26 mouse cellular contexts compared by ENCODE assay signal in genomic region chr7:67529381-67529780, GRCm38 (mm10).
"Had no signal": no experiment of that assay in that cellular context is flagged by ENCODE, and none has a peak within 500 bp of the region (broad histone marks: within the 10 kb centered on the region; RNA-seq: fewer than 3 reads in every experiment).

No protein-coding gene starts in this region.

- ATAC-seq: inflammation-experienced regulatory T-cells, adult 6 months; intestine, embryonic 15.5 days; intestine, postnatal 0 days had no signal

- H3K4me1 ChIP-seq: limb, embryonic 10.5 days had no signal

- DNase-seq: gastrocnemius, adult 2 months; gastrocnemius, postnatal 10 days; gastrocnemius, postnatal 25 days; heart, adult 2 months; heart, postnatal 14 days; heart, postnatal 4 days; kidney, adult 18-20 months; kidney, adult 8-10 months; kidney, postnatal 10 days; kidney, postnatal 25 days; kidney, postnatal 4 days; liver; liver, embryonic 13.5 days had no signal

- H3K27me3 ChIP-seq: heart, embryonic 13.5 days; heart, embryonic 15.5 days; hindbrain, embryonic 12.5 days; intestine, embryonic 15.5 days; limb, embryonic 12.5 days; liver, embryonic 13.5 days; liver, embryonic 15.5 days had no signal

- H3K9me3 ChIP-seq: heart, embryonic 13.5 days; heart, embryonic 15.5 days; hindbrain, embryonic 10.5 days; hindbrain, embryonic 12.5 days; intestine, embryonic 15.5 days; limb, embryonic 10.5 days; limb, embryonic 12.5 days; liver, embryonic 13.5 days; liver, embryonic 15.5 days had no signal

- H3K4me2 ChIP-seq: heart, embryonic 15.5 days; hindbrain, embryonic 12.5 days; hindbrain, embryonic 14.5 days; intestine, embryonic 15.5 days; limb, embryonic 12.5 days; liver, embryonic 11.5 days; liver, embryonic 13.5 days; liver, embryonic 15.5 days had no signal

- H3K27ac ChIP-seq: gastrocnemius, adult 2 months; heart, adult 2 months; heart, embryonic 15.5 days; hindbrain, embryonic 10.5 days; hindbrain, embryonic 12.5 days; hindbrain, embryonic 14.5 days; intestine, embryonic 15.5 days; limb, embryonic 10.5 days; limb, embryonic 12.5 days; liver, embryonic 13.5 days; liver, embryonic 15.5 days had no signal

- H3K36me3 ChIP-seq: heart, embryonic 13.5 days; heart, embryonic 15.5 days; hindbrain, embryonic 10.5 days; hindbrain, embryonic 12.5 days; intestine, embryonic 15.5 days; limb, embryonic 10.5 days; liver, embryonic 13.5 days; liver, embryonic 15.5 days had no signal

- H3K4me3 ChIP-seq: gastrocnemius, adult 2 months; heart, adult 2 months; heart, embryonic 13.5 days; heart, embryonic 15.5 days; hindbrain, embryonic 10.5 days; hindbrain, embryonic 12.5 days; intestine, embryonic 15.5 days; left cerebral cortex, adult 2 months; limb, embryonic 10.5 days; limb, embryonic 12.5 days; liver, embryonic 13.5 days; liver, embryonic 15.5 days had no signal

- H3K9ac ChIP-seq: heart, embryonic 15.5 days; hindbrain, embryonic 12.5 days; hindbrain, embryonic 14.5 days; intestine, embryonic 15.5 days; limb, embryonic 12.5 days; liver, embryonic 13.5 days; liver, embryonic 15.5 days had no signal
